Mouse (Mus musculus) heart, postnatal 25 days (tissue): ENCODE results near the gene Mpzl1. TPM values are rescaled to one million over a fixed set of nuclear protein-coding genes. Genes with fewer than 3 reads are reported as not detected.
A peak's percentile ranks its signal among the peaks of the same experiment; 100 is the strongest.

Source experiments
- DNase-seq: peaks from one replicate; pipeline ENCODE4 v3.0.0; 2022; ENCODE audit warnings: low spot score
- intact Hi-C: fragments of 180-260 bp; cut with DNase I; formaldehyde crosslinking; loops from one replicate; pipeline ENCODE4 v1.15.1; 2025
- total RNA-seq, 2 experiments: library from RNA; stranded (reverse); gene quantifications; 2 replicates each; pipeline ENCODE4 v1.2.3; 2021

The Mpzl1 gene
- total RNA-seq, 2 experiments from 2014 or later = 20.8 to 20.9 TPM

DNA sequence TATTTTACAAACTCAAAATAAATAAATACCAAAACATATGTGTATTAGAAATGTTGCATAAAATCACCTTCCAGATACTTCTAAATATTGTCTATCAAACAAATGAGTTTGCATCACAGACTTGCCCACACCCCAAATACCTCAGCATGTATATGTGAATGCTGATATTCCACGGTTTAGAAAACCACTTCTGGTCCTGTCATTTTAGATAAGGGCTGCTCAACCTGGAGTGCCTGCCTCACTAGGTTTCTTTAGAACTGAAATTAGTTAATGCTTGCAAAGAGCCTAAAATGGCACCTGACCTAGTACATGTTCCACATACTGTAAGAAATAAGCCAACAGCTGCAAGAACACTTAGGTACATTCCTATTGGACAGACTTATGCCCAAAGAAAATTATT, 5.7 kb downstream of the Mpzl1 start:
- intact Hi-C loops = no loop called here
- DNase-seq = no peak

- intact Hi-C loops = no loop called here
- DNase-seq = no peak
These were observed 8.4 kb downstream of the Mpzl1 start for GRCm38 (mm10) chr1:165625896-165626295.

- DNase-seq = no peak
- intact Hi-C loops = no loop called here
These were observed 9.3 kb downstream of the Mpzl1 start for GRCm38 (mm10) chr1:165625058-165625457.

GRCm38 (mm10) chr1:165618201-165618624, 16.1 kb downstream of the Mpzl1 start:
- DNase-seq = peak; percentile 58
- intact Hi-C loops = no loop called here

- DNase-seq = peak; percentile 14
- intact Hi-C loops = no loop called here
These were observed 17.0 kb downstream of the Mpzl1 start for GRCm38 (mm10) chr1:165617166-165617891.

DNA sequence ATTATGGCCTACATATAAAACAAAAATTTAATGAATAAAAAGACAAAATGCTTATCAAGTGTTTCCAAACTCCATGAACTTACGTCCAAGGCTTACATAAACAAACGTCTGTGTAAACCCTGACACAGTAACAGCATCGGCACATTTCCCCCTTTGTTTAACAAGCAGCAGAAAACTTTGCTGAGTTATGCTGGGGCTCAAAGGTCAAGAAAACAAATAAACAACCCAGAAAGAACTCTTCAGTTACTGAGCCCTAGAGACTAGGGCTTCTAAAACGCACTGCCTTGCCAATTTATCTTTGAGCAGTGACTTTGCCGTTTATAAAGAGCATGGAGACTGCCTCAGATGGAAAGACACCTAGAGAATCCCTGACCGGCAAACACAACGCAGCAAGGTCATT, 17.7 kb downstream of the Mpzl1 start:
- intact Hi-C loops = no loop called here
- no peak for DNase-seq

- DNase-seq = no peak
- intact Hi-C loops = no loop called here
These were observed 19.5 kb downstream of the Mpzl1 start for GRCm38 (mm10) chr1:165614793-165615192.

DNA sequence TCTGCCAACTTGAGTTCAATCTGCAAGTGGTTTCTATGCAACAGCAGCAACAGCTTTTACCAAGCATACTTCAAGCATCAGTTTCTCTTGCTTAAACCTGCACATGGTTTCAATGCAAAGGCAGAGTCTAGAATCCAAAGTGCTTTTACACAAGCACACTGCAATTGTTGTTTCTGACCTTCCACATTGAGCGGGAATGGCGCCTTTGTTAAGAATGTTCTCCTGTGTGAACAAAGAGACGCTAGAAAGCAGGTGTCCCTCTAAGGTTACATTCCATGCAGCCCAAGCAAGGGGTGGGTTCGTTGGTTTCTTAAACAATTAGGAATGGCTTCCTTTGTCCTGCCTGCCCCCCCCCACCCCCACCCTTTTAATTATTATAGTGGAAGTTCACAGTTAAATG, 20.4 kb downstream of the Mpzl1 start:
- intact Hi-C loops = loop anchor here (2.0 kb wide), 1 partner anchor 23 kb away; no protein-coding TSS in a partner anchor
- no peak for DNase-seq

- intact Hi-C loops = loop anchor here (2.0 kb wide), 1 partner anchor 22 kb away; no protein-coding TSS in a partner anchor
- no peak for DNase-seq
These were observed 21.6 kb downstream of the Mpzl1 start for GRCm38 (mm10) chr1:165612714-165613113.

DNA sequence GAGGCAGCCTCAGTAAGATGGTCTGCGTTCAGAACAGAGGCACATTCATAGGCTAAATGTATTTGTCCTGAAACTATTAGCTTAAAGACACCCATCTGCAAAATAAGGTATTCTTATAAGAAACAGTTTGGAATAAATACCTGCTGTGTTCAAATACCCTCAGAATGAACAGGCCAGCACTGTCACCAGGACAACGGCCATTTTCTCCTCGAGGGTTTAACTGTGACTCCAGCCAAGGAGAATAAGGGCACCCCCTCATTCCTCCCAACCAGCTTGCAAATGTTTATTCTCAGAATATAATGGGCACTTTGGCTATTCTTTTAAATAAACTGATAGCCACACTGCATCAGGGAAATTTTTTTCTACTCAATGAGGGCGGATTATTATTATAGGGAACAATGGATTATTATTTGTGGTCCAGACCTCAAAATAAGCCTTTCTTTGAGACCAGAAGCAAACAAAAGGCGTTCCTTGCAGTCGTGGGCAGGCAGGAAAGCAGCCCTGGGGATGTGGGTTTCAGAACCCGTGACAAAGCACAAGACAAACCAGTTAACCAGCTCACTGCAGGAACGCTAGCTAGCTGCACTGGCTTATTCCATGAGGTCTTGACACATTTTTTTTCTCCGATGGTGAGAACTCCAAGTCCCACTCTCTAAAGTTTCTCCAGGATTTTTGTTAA, 23.9 kb downstream of the Mpzl1 start:
- no peak for DNase-seq
- intact Hi-C loops = no loop called here

- DNase-seq = no peak
- intact Hi-C loops = no loop called here
These were observed 24.6 kb downstream of the Mpzl1 start for GRCm38 (mm10) chr1:165609495-165610320.

GRCm38 (mm10) chr1:165608904-165609303, 25.4 kb downstream of the Mpzl1 start:
- DNase-seq = no peak
- intact Hi-C loops = no loop called here

GRCm38 (mm10) chr1:165605774-165606173, 28.6 kb downstream of the Mpzl1 start:
- no peak for DNase-seq
- intact Hi-C loops = no loop called here

GRCm38 (mm10) chr1:165605108-165605507, 29.2 kb downstream of the Mpzl1 start:
- no peak for DNase-seq
- intact Hi-C loops = no loop called here

DNA sequence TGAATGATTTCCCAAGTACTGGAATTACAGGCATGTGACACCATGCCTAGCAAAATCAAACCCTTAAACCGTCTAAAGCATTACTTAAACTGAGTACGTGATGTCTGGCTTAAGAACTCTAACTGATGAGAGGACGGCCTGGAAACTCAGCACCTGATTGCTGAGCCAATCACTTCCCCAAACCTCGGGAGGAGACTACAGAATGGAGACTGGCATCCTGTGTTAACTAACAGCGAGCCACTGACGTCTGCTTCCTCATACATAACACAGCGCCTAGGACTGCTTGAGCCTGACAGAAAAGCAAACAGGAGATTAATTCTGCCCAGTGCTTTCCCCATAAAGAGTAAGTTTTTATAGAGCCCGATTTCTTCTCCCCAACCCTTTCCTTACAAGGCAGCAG, 30.1 kb downstream of the Mpzl1 start:
- DNase-seq = no peak
- intact Hi-C loops = no loop called here

DNA sequence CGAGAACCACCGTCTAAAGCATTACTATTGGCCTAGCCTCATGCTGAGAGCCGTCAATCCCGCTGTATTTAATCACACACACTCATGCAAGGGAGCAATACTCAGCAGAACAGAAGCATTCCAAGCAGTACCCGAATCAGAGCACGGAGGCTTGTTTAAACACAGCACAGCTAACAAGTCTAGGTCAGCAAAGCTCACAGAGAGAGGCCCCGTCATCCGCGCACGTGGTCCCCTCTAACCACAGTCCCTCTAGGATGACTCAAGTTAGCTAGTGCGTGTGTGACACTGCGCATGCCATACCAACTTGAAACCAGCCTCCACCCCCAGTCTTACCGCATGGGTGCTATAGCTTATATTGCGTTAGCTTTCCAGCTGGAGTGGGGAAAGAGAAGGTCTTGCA, 31.1 kb downstream of the Mpzl1 start:
- intact Hi-C loops = no loop called here
- DNase-seq = no peak

- no peak for DNase-seq
- intact Hi-C loops = no loop called here
These were observed 32.5 kb downstream of the Mpzl1 start for GRCm38 (mm10) chr1:165601775-165602280.

- intact Hi-C loops = no loop called here
These were observed 39.5 kb downstream of the Mpzl1 start for GRCm38 (mm10) chr1:165594699-165595421.

GRCm38 (mm10) chr1:165592295-165593082, 41.8 kb downstream of the Mpzl1 start:
- DNase-seq = peak; percentile 16
- intact Hi-C loops = no loop called here

More at GRCm38 (mm10) chr1:165594699-165595421, 39.5 kb downstream of the Mpzl1 start:
- no peak for DNase-seq
